In genomic region chr5:72852301-72852995, GRCm38 (mm10) we compare ENCODE assay signal across 25 mouse cellular contexts. TPM values are rescaled to one million over a fixed set of nuclear protein-coding genes. Genes with fewer than 3 reads are reported as not detected.
A peak's percentile ranks its signal among the peaks of the same experiment; 100 is the strongest.
DNase-seq lines count a peak whose midpoint lies in the region; ATAC-seq and TF ChIP-seq lines count a peak whose summit lies in the region.
"Had no signal": no experiment of that assay in that cellular context is flagged by ENCODE, and none has a peak within 500 bp of the region (broad histone marks: within the 10 kb centered on the region; RNA-seq: fewer than 3 reads in every experiment).

No protein-coding gene starts in this region.

- H3K36me3 ChIP-seq in megakaryocyte, embryonic 14.5 days (replicated peaks; ENCODE audit: low read length) = peaks cover 93% of the 10 kb centered on the region
- peaks cover 51% of the 10 kb centered on the region for H3K36me3 ChIP-seq in G1E (replicated peaks)
- H3K36me3 ChIP-seq: embryonic facial prominence, embryonic 10.5 days; embryonic facial prominence, embryonic 15.5 days; limb, embryonic 12.5 days; liver, embryonic 12.5 days; midbrain, embryonic 12.5 days; stomach, embryonic 15.5 days had no signal

- no peaks in the 10 kb centered on the region for H3K27me3 ChIP-seq in megakaryocyte, embryonic 14.5 days (replicated peaks)
- H3K27me3 ChIP-seq in G1E (ENCODE audit: insufficient read depth, low read length) = peaks cover 14% of the 10 kb centered on the region; the same call in 1 of the 2 replicates
- H3K27me3 ChIP-seq: embryonic facial prominence, embryonic 15.5 days; limb, embryonic 12.5 days; liver, embryonic 12.5 days; midbrain, embryonic 12.5 days; stomach, embryonic 15.5 days had no signal

- no peak; the same call in 1 of the 2 replicates for ATAC-seq in megakaryocyte, adult 5-6 weeks (ENCODE audit: poor library complexity, severe bottlenecking)
- no peak for ATAC-seq in G1E (ENCODE audit: extremely low read depth, insufficient number of reproducible peaks, low FRiP score, poor library complexity, severe bottlenecking)
- ATAC-seq: forebrain, embryonic 14.5 days; hindbrain, embryonic 16.5 days; lung, postnatal 0 days had no signal

- H3K9me3 ChIP-seq in megakaryocyte, embryonic 14.5 days = no peaks in the 10 kb centered on the region
- no peaks in the 10 kb centered on the region for H3K9me3 ChIP-seq in G1E (replicated peaks)
- H3K9me3 ChIP-seq: embryonic facial prominence, embryonic 10.5 days; embryonic facial prominence, embryonic 15.5 days; limb, embryonic 12.5 days; liver, embryonic 12.5 days; midbrain, embryonic 12.5 days; stomach, embryonic 15.5 days had no signal

- intact Hi-C loops in left cerebral cortex, postnatal 10 days (cut with DNase I) = no loop called here

- no peak for TF ChIP-seq POLR2A in bone marrow macrophage, adult 2 months (IDR thresholded peaks at IDR 0.05; ENCODE audit: borderline replicate concordance, low read depth, low read length)

- H3K4me1 ChIP-seq in megakaryocyte, embryonic 14.5 days = peaks cover 100% of the 10 kb centered on the region
- peaks cover 93% of the 10 kb centered on the region for H3K4me1 ChIP-seq in G1E (ENCODE audit: insufficient read depth, low read depth, low read length)
- peaks cover 84% of the 10 kb centered on the region for H3K4me1 ChIP-seq in bone marrow macrophage, adult 2 months (ENCODE audit: control insufficient read depth, insufficient read depth, low read length)

- H3K27ac ChIP-seq in bone marrow macrophage, adult 2 months (ENCODE audit: insufficient read depth, low read depth, low read length) = peak overlapping the region; percentile 48
- H3K27ac ChIP-seq: embryonic facial prominence, embryonic 10.5 days; embryonic facial prominence, embryonic 15.5 days; kidney, postnatal 0 days; limb, embryonic 12.5 days; liver, embryonic 12.5 days; midbrain, embryonic 12.5 days; stomach, embryonic 15.5 days had no signal

- no peak for DNase-seq in G1E (ENCODE audit: low spot score)
- DNase-seq in left cerebral cortex, postnatal 10 days (ENCODE audit: extremely low spot score in 1 of 2, low spot score in 2 of 2) = no peak
- DNase-seq in cerebellum, adult 18-20 months = no peak
- DNase-seq: adrenal gland, postnatal 14 days; cerebellum, adult 2 months; cerebellum, postnatal 25 days; gastrocnemius, postnatal 25 days; heart, postnatal 14 days; kidney, adult 2 months; layer of hippocampus, postnatal 36 days; lung, adult 18-20 months; lung, postnatal 4 days had no signal

- peak overlapping the region; percentile 86 for H3K4me3 ChIP-seq in megakaryocyte, embryonic 14.5 days (replicated peaks)
- peak overlapping the region; percentile 29; the same call in 1 of the 2 replicates for H3K4me3 ChIP-seq in G1E (ENCODE audit: low read depth, low read length)
- H3K4me3 ChIP-seq in bone marrow macrophage, adult 2 months (ENCODE audit: insufficient read depth, low read length) = no peak overlapping the region
- H3K4me3 ChIP-seq: embryonic facial prominence, embryonic 10.5 days; embryonic facial prominence, embryonic 15.5 days; limb, embryonic 12.5 days; liver, embryonic 12.5 days; midbrain, embryonic 12.5 days; stomach, embryonic 15.5 days had no signal

- no peak for TF ChIP-seq CTCF in G1E (IDR thresholded peaks at IDR 0.05; ENCODE audit: low read depth, low read length)
- no peak for TF ChIP-seq CTCF in bone marrow macrophage, adult 2 months (IDR thresholded peaks at IDR 0.05; ENCODE audit: low read depth, low read length)

RNA-seq across cellular contexts. Expression of gene Tec, which starts 15.8 kb away (rescaled TPM):
- 0.80 and 4.6 TPM in 2 replicates for polyA plus RNA-seq in megakaryocyte, embryonic 14.5 days (2012; ENCODE audit: insufficient read depth, low replicate concordance)
- total RNA-seq in megakaryocyte, adult 5-6 weeks (2015) = 33.4 and 38.9 TPM in 2 replicates
- total RNA-seq in megakaryocyte, adult 5-6 weeks (2017) = 56.6 and 64.5 TPM in 2 replicates
- total RNA-seq in G1E (2014; fragmentation: Nextera tagmentation) = 45.3 and 45.7 TPM in 2 replicates
- total RNA-seq in G1E (2017) = 77.1 and 91.6 TPM in 2 replicates
- polyA plus RNA-seq in G1E (2012) = 2.4 and 2.9 TPM in 2 replicates
- 68.4 and 71.7 TPM in 2 replicates for polyA plus RNA-seq in bone marrow macrophage, adult 2 months (2012; ENCODE audit: insufficient read depth, insufficient read length, missing spikeins)
- total RNA-seq in left cerebral cortex, postnatal 10 days (2021) = 10 to 100 TPM in 1 of 2 experiments, 1 to 10 TPM in 1; 7.3 to 12.4 TPM
